Mouse (Mus musculus) retina, embryonic 14.5 days (tissue): ENCODE measurements at regions not wholly inside any gene's neighbourhood (a gene's known extent, or its start where the extent isn't known, plus 50 kb on each side); places are given as distances from the start of the nearest gene placed in this dataset.
A peak's percentile ranks its signal among the peaks of the same experiment; 100 is the strongest.

Experiments
- DNase-seq: peaks from one replicate; pipeline ENCODE4 v3.0.0-alpha.2; 2015; ENCODE audit warnings: low spot score

DNA sequence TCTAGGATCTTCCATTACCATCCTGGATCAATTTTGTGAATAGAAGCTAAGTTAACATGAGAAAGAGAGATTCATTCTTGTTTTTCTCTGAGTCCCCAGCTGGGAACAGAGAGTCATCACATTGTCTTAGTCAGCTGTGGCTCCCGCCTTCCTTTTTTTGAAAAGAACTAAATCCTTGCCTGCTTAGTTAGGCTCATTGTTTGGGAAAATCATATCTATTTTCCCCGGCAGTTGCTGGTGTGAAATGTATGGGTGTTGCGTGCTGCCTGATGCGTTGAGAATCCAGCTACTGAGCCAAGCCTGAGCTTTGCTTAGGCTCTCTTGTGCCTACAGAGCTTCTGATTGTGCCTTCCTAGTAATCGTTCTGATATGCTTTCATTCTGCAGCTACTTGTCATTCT lies 66.3 kb downstream of the Fam50b start:
- no peak for DNase-seq

DNA sequence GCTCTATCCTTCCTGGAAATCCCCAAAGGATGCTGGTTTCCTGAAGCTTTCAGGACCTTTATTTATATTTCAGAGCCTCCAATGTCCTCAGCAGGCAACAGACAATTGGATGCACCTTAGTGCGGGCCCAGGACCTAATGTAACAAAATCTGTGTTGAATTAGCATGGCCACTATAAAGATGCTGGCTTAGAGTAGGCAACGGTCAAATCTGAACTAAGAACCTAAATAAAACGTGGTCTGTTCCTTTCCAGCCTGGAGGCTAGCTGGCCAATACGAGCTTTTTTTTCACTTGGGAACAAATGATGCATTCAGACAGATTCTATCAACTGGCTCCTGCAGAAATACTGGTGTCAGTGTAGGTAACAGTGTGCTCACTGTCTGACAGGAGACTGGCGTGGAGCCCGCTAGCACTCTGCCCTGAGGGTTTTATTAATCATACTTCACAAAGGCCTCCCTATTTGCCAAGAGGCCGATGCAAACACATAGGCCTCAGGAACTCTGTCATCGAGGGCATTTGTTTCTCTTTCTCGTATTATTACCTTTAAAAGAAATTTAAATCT lies 68.5 kb upstream of the Prpf4b start:
- DNase-seq = no peak

DNA sequence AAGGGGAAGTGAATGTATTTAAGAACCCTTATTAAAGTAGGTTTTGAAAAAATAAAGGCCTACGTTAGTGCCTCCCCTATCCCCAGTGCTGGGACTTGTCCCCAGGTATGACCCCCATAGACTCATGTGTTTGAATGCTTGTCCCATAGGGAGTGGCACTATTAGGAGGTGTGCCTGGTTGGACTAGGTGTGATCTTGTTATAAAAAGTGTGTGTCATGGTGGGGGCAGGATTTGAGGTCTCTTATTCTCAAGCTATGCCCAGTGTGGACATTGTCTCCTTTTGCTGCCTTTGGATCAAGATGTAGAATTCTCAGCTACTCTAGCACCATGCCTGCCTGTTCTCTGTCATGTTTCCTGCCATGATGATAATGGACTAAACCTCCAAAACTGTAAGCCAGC lies 65.6 kb upstream of the Prpf4b start:
- no peak for DNase-seq

DNA sequence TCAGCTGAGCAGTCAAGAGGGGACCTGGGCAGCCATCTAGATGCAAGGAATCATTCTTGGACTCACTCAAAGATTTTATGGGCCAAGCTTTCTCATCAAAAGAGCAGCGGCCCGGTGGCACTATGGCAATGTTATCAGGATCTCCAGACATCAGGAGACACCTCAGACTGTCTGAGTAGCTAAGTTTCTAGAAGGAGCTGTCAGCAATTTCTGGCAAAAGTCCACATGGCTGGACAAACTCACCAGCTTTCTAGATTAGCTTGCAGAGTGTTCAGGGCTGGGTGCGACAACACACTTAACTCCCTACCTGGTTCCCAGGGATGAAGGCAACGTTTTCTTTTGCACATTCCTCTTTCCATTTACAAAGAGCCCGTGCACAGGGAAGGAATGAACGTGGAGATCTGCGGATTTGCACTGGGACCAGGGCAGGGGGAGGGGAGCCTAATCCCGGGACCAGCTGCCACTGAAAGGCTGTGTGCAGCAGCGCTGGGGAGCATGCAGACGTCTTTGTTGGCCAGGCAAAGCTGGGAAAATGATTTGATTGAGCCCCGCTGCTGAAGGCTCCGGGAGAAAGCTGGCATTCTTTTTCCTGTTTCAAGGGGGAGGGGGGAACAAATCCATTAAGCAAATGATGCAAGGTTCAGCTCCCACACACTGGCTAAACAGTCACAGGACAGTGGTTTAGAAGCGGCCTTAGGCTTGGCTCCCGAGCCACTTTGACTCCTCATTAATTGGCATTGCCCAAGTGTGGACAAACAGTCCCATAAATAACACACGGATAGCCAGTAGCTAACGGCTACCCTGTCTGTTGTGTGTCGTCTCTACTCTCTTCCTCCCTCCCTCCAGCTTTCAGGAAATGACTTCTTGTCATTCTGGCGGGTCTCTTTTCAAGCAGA lies 60.7 kb upstream of the Prpf4b start:
- DNase-seq = peak; percentile 65

DNA sequence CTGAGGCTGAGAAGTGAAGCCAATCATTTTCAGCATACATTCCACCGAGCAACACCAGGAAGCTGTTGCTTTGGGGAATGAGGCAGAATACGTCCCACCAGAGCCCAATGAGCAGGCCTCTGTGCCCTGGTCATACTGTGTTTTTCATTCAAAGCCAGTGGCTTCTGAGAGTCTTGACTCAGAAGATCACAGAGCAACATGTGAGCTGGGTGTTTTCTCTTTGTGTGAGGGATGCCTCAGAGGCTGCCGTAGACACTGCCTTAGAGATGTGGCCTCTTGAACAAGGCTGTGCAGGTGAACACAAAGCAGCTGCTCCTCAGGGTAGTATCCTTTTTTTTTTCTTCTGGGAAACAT lies 60.1 kb upstream of the Prpf4b start:
- DNase-seq = no peak

DNA sequence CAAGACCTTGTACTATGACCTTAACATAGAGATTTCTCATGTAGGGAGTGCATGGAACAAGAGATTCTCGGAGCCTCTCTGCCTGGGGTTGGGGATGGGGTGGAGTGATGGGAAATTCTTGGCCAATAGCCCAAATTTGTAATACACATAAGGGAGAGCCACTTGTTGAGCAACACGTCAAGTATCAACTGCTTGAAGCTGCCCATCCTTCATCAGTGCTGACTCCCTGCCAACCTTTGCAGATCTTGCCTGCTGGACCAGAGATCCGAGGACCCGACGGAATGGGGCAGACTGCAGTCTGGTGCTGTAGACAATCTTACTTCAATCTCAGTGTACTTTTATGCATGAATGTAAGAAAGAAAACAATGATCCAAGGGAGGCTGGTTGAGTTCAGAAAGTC lies 56.9 kb upstream of the Prpf4b start:
- DNase-seq = no peak

DNA sequence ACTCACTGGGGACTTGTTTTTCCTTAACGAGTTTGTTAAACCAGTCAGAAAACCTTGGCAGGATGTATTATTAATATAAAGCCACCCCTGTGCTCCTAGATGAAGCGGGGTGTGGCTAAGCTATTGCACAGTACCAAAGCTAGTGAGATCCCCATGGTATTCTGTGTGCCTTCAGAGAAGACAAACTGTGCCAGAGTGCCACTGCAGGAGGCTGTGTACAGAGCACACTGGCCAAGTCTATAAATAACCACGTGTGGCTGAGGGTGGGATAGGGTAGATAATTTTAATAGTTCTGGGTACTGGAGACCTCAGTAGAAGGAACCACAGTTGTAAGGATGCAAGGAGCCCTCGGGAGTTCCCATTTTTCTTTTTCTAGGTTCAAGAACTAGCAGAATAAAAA lies 54.7 kb upstream of the Prpf4b start:
- DNase-seq = no peak

DNA sequence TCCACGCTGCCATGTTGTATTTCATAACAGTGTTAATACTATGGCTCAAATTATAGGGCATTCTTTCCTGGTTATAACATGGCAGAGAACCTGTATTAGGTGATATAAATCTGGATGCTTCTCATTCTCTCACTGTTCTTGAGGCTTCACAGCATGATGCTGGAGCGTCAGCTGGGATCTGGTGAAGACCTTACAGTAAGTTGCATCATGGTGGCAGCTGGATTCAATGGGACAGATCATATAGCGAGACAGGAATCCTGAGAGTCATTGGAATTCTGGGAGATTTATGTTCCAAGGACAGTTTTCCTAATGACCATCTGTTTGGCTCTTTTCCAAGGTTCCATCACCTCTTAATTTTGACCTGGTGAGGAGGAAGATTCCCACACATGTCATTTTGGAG lies 53.2 kb upstream of the Prpf4b start:
- DNase-seq = no peak

DNA sequence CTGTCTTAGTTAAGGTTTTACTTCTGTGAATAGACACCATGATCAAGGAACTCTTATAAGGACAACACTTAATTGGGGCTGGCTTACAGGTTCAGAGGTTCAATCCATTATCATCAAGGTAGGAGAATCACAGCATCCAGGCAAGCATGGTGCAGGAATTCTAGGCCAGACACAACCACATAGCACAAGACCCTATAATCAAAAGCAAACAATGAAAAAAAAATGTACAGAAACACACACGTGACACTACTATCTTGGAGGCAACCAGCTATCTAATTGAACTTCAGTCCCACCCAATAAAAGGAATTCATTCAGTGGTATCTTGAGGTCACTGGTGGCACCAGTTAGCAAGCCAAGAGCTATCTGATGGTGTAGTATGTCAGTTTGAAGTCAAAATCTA lies 50.9 kb upstream of the Prpf4b start:
- DNase-seq = no peak
